Mouse (Mus musculus) adrenal gland, postnatal 14 days (tissue): Measurements from ENCODE around the gene Cblc. TPM values are rescaled to one million over a fixed set of nuclear protein-coding genes. Genes with fewer than 3 reads are reported as not detected.

Experiments
- DNase-seq: peaks from one replicate; pipeline ENCODE4 v3.0.0; 2021; ENCODE audit warnings: mixed read lengths
- total RNA-seq: library from RNA; stranded (reverse); gene quantifications from 2 replicates; pipeline ENCODE4 v1.2.3, GENCODE M21; 2021

Gene Cblc
- total RNA-seq, 1 experiment from 2014 or later = 1.4 TPM

DNA sequence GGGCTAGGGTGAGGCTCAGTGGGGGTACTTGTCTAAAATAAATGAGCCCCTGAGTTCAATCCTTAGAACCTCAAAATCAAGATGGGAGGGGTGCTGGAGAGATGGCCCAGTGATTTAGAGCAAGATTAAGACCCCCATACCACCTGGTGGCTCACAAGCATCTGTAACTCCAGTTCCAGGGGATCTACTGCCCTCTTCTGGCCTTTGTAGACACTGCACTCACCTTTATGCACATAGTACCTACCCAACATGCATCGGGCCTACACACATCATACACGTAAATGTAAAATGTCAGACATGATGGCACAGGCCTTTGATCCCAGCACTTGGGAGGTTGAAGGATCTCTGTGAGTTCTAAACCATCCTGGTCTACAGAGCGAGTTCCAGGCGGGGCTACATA lies 14.0 kb downstream of the Cblc start:
- DNase-seq = peak; percentile 67

DNA sequence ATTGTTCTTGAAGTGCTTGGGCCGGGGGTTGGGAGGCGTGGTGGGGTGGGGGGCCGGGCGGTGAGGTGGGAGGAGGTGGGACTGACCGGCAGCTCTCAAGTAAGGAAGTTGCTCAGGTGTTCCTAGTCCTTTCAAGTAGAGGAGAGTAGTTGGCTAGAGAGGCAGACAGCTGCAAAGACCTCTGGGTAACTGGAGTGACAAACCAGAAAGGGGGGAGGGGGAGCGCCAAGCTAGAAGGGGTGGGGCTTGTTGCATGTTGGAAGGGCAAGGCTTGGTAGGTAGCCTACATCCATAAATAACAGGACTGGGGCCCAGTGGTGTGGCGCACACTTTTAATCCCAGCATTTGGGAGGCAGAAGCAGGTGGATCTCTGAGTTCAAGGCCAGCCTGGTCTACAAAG lies 14.9 kb downstream of the Cblc start:
- no peak for DNase-seq

DNA sequence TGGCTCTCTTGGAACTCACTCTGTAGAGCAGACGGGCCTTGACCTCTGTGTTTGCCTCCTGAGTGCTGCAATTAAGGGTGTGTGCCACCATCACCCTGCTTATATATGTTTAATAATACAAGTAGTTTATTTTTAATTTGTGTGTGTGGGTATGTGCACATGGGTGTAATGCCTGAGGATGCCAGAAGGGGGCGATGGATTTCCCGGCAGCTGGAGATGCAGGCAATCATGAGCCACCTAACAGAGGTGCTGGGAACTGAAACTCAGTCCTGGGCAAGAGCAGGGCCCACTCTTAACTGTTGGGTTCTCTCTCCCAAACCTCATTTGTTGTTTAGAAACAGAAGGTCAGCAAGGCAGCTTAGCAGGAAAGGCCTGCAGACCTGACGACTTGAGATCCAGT lies 16.7 kb downstream of the Cblc start:
- no peak for DNase-seq

DNA sequence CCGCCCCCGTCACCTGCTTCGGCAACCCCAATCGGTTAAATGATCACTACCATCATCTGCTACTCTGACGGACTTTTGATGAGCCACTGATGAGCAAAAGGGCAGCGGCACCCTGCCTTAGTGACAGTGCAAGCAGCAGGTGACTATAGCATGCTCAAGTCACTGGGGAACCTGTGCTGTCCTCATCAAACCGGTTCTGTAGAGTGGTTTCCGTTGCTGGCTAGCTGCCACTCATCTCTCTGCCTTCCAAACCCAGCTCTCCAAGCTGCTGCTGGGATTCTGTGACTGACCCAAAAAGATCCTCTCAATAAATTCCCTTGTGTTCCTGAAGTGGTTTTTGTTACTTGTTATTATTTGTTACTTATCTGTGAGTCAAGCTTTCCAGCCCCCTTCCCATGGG lies 18.0 kb downstream of the Cblc start:
- DNase-seq = no peak

DNA sequence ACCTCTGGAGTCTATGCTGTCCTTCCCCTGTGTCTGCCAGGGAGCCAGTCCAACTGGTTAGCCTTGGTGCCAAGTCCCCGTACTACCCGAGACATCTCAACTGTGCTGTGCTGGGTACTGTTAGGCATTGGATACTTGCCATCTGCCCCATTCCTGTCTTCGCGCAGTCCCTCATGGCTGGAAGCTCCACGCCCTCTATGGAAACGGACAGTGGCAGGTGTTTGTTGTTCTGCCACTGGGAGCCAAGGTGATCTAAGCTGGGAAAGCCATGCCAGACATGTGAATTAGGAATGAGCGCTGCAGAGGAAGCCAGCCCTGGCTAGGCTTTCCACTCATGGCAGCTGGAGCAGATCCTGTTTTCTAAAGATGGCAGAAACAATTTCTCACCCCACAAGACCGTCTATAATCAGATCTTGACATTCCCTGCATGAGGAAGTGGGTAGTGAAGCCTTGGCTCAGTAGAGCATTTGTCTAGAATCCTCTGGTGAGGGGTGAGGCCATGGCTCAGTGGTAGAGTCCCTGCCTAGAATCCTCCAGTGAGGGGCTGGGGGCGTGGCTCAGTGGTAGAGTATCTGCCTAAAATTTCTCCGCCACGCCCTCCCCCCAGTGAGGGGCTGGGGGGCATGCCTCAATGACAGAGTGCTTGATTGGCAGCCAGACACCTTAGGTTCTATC lies 19.4 kb downstream of the Cblc start:
- DNase-seq = no peak

DNA sequence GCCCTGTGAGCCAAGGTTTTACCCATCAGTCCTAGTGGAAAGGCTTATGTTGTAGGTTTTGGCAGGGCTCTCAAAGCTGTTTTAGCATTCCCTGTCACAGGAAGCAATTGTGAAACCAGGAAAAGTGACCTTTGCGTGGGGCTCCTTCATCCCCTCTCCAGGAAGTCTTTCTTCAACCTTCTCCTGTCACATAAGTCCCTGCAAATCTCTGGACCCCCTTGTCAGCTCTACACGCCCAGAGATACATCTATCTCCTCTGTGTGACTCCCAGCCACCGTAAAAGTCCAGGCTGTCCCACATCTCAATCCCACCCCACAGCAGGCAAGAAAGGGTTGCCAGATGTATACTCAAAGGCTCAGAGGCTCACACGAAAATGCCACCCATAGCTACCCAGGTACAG lies 24.9 kb downstream of the Cblc start:
- no peak for DNase-seq

DNA sequence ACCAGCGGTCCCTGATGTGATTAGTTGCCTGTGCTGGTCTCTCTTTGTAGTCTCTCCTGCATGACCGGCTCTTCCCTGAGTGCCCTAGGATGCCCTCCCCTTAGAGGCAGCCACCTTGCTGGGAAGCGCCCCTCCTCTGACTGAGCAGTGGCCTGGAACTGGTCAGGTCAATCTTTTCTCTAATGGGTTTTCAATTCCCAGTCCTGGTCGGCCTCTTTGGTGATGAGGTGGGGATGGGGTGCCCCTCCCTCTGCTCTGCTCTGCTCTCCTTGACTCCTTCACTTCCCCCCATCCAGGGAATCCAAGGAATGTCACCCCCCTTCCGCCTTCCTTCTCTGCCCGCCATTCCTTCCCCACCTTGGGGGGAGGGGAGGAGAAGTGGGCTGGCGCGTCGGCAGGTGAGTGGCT lies 25.6 kb downstream of the Cblc start, which contains the start of gene Bcam:
Gene Bcam (minus strand): TSS at position 33 of the 408 bp plus-strand sequence.
- DNase-seq = no peak

DNA sequence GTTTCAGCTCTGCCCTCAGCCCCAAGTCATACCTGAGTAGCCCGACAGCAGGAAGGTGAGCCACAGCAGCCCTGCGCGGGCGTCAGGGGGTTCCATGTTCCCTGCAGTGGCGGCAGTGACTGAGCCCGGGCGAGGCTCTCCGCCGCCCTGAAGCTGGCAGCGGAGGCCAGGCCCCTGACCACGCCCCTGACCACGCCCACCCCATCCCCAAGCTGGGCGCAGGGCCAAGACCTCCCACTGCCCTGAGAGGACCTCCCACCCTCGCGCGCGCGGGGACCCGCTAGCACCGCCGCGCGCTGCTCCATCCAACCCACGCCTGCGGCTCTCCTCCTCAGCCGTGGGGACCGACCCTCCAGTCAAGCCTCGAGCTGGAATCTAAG lies 26.2 kb downstream of the Cblc start:
- DNase-seq = peak; percentile 92

DNA sequence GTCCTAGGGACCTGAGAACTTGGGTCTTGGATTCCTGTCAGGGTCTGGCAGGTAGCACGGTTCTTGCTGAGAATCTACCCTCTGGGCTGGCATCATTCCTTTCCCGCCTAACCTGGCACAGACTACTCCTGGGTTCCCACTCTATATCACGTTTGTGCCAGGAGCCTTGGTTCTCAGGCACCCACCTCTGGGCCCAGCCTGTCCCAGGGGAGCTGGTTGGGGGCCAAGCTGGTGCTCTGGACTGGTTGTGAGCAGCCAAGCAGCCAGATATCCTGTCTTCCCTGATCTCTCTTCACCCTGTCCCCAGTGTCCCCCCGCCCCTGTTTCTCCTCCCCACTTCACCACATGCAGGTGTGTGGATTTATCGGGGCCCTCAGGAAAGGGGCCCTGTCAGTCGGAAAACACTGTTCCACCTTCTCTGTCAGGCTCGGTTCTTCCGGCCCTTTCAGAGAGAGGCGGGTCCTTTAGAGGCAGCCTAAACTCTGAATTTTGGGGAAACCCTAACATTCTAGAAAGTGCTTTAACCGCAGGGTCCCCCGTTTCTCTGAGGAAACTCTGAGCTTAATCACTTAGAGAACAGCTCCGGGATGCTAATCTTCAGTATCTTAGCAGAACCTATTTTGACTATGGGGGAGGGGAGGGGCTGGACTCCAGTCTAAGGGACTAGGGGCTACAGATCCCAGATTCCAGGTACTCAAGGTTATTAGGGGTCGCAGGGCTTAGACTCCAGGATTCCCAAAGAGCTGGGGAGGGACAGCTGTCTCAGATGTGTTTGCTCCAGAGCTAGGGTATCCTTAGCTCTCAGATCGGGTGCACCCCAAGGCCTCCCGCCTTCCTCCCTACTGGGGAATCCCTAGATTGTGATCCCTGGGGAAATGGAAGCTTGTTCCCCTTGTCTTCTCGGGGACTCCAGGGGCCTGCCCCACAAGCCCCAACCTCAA lies 26.9 kb downstream of the Cblc start:
- no peak for DNase-seq

DNA sequence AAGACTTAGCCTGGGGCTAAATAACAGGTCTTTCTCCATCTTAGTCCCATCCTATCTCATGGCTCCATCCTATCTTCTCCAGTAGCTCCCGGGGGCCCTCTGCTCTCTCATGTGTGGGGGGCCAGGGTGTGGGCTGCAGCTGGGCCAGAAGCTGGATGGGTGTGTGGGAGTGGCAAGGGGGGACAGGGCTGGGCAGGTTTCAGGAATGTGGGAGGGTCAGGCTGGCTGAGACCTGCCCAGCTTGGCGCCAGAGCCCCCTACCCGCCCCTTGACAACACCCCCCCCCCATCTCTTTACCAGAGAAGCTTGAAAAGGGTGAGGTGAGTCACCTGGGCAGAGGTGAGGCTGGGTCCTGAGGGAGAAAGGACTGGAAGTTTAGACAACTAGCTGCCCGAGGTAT lies 27.6 kb downstream of the Cblc start:
- no peak for DNase-seq

DNA sequence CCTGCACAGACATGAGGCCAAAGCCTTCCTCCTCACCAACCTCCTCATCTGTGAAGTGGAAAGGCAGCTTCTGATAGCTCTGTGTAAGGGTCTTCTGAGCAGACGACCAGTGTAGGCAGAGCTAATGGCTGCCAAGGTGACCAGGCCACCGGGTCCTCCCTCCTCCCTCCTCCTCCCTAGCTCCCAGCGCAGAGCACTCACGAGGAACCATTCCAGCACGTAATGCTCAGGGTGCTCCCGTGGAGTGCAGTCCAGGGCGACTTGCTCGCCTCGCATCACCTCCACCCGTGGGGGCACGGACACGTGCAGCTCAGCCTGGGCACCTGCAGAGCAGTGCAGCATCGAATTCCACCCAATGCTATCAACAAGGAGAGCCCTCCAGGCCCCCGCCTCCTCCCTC lies 28.4 kb downstream of the Cblc start:
- DNase-seq = no peak

DNA sequence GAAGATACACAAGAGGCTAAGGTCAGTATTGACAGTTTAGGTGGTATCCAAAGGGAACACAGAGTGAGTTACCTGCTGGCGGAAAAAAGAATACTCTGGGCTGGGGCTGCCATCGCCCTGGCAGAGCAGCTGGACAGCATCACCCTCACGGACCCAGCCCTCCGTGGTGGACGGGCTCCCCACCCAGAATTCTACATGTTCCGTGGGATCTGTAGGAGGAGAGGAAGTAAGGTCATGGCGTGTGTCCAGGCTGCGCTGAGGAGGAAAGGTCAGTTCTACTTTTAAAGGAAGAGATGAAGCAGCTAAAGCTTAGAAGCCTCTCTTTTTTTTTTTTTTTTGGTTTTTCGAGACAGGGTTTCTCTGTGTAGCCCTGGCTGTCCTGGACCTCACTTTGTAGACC lies 32.0 kb downstream of the Cblc start:
- no peak for DNase-seq

DNA sequence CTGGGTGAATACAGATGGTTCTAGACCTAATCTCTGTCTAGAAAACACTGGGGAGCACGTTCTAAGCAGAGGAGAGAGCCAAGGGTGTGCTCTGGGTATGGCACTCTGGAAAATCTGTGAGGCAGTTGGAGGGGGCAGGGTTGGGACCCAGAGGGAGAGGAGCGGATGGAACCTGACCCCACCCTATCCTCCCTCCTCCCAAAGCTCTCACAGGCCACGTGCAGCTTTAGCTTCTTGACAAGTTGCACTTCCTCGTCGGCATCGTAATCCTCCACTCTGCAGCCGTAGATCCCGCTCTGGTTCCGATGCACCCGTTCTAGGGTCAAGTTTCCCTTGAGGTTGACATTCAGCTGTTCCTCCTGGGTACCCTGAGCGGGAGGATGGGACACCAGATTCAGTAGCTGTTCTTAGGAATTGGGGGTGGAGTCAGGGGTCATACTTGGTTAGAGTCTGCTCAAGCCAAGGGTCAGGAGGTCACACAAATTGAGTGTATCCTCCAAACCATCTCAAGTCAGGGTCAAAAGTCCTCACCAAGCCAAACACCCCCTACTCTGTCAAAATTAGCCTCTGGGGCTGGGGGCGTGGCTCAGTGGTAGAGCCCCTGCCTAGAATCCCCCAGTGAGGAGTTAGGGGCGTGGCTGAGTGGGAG lies 32.7 kb downstream of the Cblc start:
- no peak for DNase-seq

DNA sequence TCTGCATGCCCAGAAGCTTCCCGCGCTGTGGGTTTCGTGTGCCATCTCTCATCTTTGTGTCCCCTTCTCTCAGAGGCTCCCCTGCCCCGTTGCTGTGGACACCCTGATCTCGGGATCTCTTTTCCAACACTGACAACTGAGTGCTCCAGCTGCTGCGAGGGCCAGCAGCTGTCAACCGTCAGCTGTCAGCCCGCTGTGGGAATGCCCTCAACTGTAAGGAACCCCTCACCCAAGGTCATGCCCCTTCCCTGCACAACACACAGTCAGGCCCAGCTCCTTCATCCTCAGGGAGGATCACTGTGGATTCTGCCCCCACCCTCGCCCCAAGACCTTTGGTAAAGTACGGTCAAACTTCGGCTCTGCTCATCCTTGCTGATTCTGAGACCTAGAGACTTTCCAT lies 34.3 kb downstream of the Cblc start:
- DNase-seq = no peak

DNA sequence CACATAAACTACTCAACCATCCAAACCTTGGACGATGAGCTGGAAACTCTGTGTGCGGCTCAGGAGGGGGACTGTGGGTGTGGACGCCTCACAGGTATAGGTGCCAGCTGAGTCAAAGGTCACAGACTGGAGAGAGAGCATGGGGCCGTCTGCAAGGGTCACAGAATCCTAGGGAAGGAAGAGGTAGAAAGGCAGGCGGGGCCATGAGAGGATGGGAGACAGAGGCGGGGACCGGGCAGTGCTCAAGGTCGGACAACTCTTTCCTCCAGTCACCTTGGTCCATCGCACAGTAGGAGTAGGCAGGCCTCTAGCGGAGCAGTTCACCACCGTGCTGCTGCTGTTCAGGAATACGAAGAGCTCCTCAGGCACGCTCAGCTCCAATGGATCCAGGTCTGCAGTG lies 36.6 kb downstream of the Cblc start:
- no peak for DNase-seq

DNA sequence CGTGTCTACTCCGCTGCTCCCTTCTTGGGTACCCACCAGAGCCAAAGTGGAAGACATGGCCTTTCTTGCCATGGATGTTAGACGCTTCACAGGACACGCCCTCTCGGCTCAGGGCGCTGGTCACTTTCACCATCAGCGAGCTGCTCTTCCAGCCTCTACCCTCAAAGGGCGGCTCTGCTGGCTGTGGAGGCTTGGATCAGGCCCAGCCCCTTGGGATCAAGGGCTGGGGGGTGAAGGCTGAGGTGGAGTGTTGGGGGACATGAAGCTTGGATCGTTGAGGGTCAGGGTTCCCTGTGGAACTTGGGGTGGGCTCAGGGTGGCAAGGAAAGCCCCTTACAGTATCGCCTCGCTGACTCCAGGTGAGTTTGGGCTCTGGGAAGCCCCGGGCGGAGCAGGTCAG lies 38.0 kb downstream of the Cblc start:
- no peak for DNase-seq

DNA sequence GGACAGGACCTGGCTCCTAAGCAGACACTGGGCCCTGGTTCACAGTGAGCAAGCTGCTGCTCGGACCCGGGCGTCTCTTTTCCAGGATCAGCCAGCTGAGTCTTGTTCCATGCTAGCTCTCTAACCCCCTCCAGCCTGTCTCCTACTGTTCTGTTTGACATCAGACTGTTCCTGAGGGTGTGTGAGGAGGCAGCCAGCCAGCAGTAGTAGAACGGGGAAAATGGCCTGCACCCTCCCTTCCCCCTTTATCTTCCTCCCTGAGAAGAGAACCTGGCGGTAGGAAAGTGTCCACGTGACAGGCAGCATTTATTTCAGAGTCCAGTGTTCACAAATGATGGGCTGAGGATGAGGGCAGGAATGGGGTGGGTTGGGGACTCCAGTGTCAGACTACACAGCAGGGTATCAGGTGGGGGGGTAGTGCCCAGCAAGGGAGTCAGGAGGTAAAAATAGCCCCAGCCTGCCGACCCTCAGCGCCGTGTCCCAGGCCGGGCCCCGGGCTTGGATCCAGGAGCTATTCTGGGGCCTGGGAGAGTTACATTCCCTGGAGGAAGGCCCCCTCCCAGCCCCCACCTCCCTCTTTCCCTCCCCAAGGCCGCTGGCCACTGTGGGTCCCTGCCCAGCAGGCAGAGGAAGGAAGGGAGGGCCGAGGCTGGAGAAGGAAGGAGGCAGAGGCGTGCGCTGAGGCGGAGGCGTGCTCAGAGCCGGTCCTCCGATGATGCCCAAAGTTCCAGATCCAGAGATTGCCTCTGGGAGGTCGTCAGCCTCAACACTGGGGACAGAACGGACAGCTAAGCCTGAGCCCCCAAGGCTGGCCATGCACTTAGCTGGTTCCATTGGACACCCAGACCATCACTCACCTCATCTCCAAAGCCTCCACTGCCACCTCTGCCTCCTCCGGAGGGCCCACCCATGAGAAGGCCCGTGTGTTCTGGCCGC lies 40.5 kb downstream of the Cblc start:
- peak; percentile 77 for DNase-seq

DNA sequence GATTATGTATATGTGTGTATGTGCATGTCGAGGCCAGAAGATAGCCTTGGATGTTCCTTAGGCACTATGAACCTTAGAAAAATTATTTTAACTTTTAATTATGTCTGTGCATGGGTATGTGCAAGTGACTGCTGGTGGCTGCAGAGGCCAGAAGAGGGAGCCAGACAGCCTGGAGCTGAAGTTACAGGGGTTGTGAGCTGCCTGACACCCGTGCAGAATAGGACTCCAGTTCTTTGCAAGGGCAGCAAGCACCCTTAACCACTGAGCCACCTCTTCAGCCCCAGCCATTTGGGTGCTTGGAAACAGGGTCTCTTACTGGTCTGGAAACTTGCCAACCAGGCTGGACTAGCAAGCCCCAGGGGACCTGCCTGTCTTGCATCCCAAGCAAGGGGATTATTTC lies 41.6 kb downstream of the Cblc start:
- DNase-seq = no peak

DNA sequence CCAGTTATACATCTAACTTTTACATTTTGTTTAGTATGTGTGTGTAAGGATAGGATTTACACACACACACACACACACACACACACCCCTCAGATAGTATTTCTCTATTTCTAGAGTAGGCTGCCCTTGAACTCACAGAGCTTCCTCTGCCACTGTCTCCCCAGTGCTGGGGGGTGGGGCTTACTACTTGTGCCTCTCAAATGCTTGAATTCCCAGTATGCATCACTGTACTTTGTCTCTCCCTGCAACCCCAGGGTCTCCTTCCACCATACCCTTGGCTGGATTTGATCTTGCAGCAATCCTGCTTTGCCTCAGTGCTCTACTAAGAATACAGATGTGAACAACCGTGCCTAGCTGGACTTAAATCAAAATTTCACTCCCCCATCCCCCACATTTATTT lies 42.5 kb downstream of the Cblc start:
- no peak for DNase-seq

DNA sequence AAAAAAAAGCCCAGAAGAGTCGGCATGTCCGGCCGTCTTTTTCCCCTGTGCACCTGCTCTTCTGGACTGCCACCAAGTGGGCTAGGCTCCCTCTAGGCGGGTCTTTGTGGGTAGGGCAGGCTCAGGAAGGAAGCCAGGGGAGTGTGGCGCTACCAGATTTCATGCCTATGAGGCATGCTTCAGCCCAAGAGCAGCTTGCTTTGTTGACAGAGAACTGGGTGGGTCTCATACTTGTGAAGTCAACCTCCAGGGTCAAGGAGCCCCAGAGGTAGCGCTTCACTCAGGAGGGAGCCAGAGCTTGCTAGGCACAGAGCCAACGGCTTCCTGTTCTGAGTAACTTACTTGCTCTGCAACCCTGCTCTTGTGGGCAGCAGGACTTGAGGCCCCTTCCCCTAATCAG lies 43.0 kb downstream of the Cblc start:
- DNase-seq = no peak

DNA sequence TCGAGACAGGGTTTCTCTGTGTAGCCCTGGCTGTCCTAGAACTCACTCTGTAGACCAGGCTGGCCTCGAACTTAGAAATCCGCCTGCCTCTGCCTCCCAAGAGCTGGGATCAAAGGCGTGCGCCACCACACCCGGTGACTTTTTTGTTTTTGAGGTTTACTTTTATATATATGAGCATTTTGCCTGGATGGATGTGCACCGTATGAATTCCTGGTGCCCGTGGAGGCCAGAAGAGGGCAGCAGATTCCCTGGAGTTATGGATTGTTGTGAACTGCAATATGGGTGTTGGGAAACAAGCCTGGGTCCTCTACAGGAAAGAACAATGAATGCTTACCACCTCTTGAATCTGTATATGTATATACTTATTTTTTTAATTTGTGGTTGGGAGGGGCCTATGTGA lies 44.0 kb downstream of the Cblc start:
- no peak for DNase-seq

DNA sequence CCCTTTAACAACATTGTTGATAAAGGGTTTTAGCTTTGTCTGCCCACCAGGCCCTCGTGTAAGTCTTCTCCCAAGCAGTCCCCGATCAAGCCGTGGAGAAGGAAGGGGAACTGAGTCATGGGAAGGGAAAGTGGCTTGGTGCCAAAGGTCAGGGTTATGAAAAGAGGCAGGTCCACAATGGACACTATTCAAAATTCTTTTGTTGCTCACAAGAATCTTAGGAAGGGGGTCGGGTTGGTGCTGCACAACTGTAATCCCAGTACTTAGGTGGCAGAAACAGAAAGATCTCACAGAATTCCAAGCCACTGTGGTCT lies 45.6 kb downstream of the Cblc start:
- DNase-seq = no peak
